Comparison of ENCODE assay signal across 25 mouse cellular contexts in the genomic region with DNA sequence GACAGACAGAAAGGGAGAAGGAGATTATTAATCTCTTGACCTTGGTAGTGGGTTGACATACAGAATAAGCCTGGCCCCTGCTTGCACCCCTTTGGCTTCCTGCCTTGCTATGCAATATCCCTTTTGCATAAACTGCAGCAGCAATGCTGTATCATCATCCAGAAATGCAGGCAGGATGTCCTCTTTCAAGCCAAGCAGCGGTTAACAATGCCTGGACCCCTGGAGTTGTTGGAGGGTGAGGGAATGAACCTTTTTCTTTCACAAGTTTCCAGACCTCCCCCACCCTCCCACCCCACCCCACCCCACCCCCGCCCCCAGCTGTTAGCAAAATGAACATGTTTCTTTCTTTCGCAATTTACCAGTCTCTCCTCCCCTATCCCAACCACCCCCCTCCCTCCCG. TPM values are rescaled to one million over a fixed set of nuclear protein-coding genes. Genes with fewer than 3 reads are reported as not detected.
A peak's percentile ranks its signal among the peaks of the same experiment; 100 is the strongest.
DNase-seq lines count a peak whose midpoint lies in the region; ATAC-seq and TF ChIP-seq lines count a peak whose summit lies in the region.
"Had no signal": no experiment of that assay in that cellular context is flagged by ENCODE, and none has a peak within 500 bp of the region (broad histone marks: within the 10 kb centered on the region; RNA-seq: fewer than 3 reads in every experiment).

No protein-coding gene starts in this region.

- no peaks in the 10 kb centered on the region for H3K36me3 ChIP-seq in liver, embryonic 15.5 days (replicated peaks)
- H3K36me3 ChIP-seq in liver, embryonic 12.5 days, result no peaks in the 10 kb centered on the region
- H3K36me3 ChIP-seq in ES-Bruce4 (ENCODE audit: control insufficient read depth, insufficient read depth, low read length, poor library complexity, severe bottlenecking), result no peaks in the 10 kb centered on the region
- H3K36me3 ChIP-seq: intestine, embryonic 15.5 days had no signal

- H3K27me3 ChIP-seq in liver, embryonic 15.5 days, result no peaks in the 10 kb centered on the region
- H3K27me3 ChIP-seq in liver, embryonic 12.5 days (replicated peaks), result 0 out of 2 replicates have a peak, but pooled peaks cover 9% of the 10 kb centered on the region
- no peaks in the 10 kb centered on the region for H3K27me3 ChIP-seq in ES-Bruce4 (ENCODE audit: control insufficient read depth, insufficient read depth, low read length, poor library complexity, severe bottlenecking)
- H3K27me3 ChIP-seq: forebrain, embryonic 15.5 days; intestine, embryonic 15.5 days; limb, embryonic 13.5 days had no signal

- no peak overlapping the region for H3K9ac ChIP-seq in liver, embryonic 15.5 days
- no peak overlapping the region for H3K9ac ChIP-seq in liver, embryonic 12.5 days
- no peak overlapping the region for H3K9ac ChIP-seq in ES-Bruce4 (ENCODE audit: low read depth, poor library complexity, severe bottlenecking)
- H3K9ac ChIP-seq: forebrain, embryonic 15.5 days; heart, embryonic 12.5 days; intestine, embryonic 15.5 days; limb, embryonic 13.5 days had no signal

- TF ChIP-seq EP300 in ES-Bruce4 (IDR thresholded peaks at IDR 0.05; ENCODE audit: insufficient read depth, low read depth, low read length), result 0 out of 2 replicates have a peak, but pooled peaks have one; percentile 2

- H3K4me2 ChIP-seq in liver, embryonic 15.5 days, result 0 out of 2 replicates have a peak overlapping the region, but pooled peaks have one; percentile 5
- H3K4me2 ChIP-seq in liver, embryonic 12.5 days, result no peak overlapping the region
- H3K4me2 ChIP-seq: forebrain, embryonic 15.5 days; heart, embryonic 12.5 days; intestine, embryonic 15.5 days; limb, embryonic 13.5 days had no signal

- TF ChIP-seq CTCF in ES-Bruce4 (IDR thresholded peaks at IDR 0.05; ENCODE audit: low read depth, low read length), result no peak

- no peak for TF ChIP-seq POLR2A in ES-Bruce4 (IDR thresholded peaks at IDR 0.05; ENCODE audit: insufficient read depth, low read length)

- peak overlapping the region; percentile 66 for H3K27ac ChIP-seq in liver, embryonic 15.5 days (replicated peaks)
- no peak overlapping the region for H3K27ac ChIP-seq in liver, embryonic 12.5 days
- H3K27ac ChIP-seq in ES-Bruce4 (ENCODE audit: insufficient read depth, low read length), result no peak overlapping the region; the same call in 1 of the 2 replicates
- H3K27ac ChIP-seq: forebrain, embryonic 15.5 days; hindbrain, embryonic 10.5 days; intestine, embryonic 15.5 days; limb, embryonic 13.5 days; stomach, postnatal 0 days had no signal

- peak; percentile 32 for DNase-seq in 3T3-L1 (ENCODE audit: low read depth, low spot score)
- no peak for DNase-seq in thymus, postnatal 14 days
- DNase-seq in right cerebral cortex, postnatal 10 days (ENCODE audit: low spot score in 2 of 2), result no peak
- DNase-seq: adrenal gland, adult 2 months; cerebellum, adult 2 months; cerebellum, postnatal 25 days; heart, adult 11 months; heart, postnatal 10 days; kidney, adult 8-10 months; kidney, postnatal 10 days; lung, adult 18-20 months; midbrain, embryonic 14.5 days; right cerebral cortex, postnatal 14 days; thymus, adult 2 months had no signal

- no peak overlapping the region for H3K4me3 ChIP-seq in liver, embryonic 15.5 days (replicated peaks)
- H3K4me3 ChIP-seq in liver, embryonic 12.5 days, result no peak overlapping the region
- H3K4me3 ChIP-seq in ES-Bruce4 (ENCODE audit: low read depth, low read length), result no peak overlapping the region
- H3K4me3 ChIP-seq: forebrain, embryonic 15.5 days; heart, embryonic 12.5 days; hindbrain, embryonic 10.5 days; intestine, embryonic 15.5 days; limb, embryonic 13.5 days had no signal

- ATAC-seq in liver, embryonic 15.5 days (ENCODE audit: insufficient read depth), result no peak
- no peak for ATAC-seq in liver, embryonic 12.5 days
- peak; percentile 76 for ATAC-seq in megakaryocyte, adult 5-6 weeks (ENCODE audit: poor library complexity, severe bottlenecking)
- ATAC-seq: forebrain, embryonic 15.5 days; hindbrain, embryonic 16.5 days; intestine, embryonic 15.5 days had no signal

- WGBS in liver, embryonic 15.5 days (ENCODE audit: insufficient replicate concordance), result 17% methylated on average over 4 of the region's 4 CpGs
- WGBS in liver, embryonic 12.5 days (ENCODE audit: insufficient replicate concordance), result 39% methylated on average over 3 of the region's 4 CpGs

- no peaks in the 10 kb centered on the region for H3K9me3 ChIP-seq in liver, embryonic 15.5 days (replicated peaks)
- H3K9me3 ChIP-seq in liver, embryonic 12.5 days (replicated peaks), result no peaks in the 10 kb centered on the region
- H3K9me3 ChIP-seq in ES-Bruce4 (replicated peaks; ENCODE audit: control insufficient read depth, insufficient read depth, low read length, poor library complexity, severe bottlenecking), result no peaks in the 10 kb centered on the region
- H3K9me3 ChIP-seq: forebrain, embryonic 15.5 days; heart, embryonic 12.5 days; hindbrain, embryonic 10.5 days; intestine, embryonic 15.5 days; limb, embryonic 13.5 days had no signal

- peaks cover 17% of the 10 kb centered on the region for H3K4me1 ChIP-seq in liver, embryonic 15.5 days (replicated peaks)
- peaks cover 6% of the 10 kb centered on the region for H3K4me1 ChIP-seq in liver, embryonic 12.5 days
- peaks cover 7% of the 10 kb centered on the region for H3K4me1 ChIP-seq in ES-Bruce4 (ENCODE audit: control insufficient read depth, insufficient read depth, low read length)
- H3K4me1 ChIP-seq: forebrain, embryonic 15.5 days had no signal

RNA-seq across cellular contexts. Expression of gene Rhou, which starts 15.0 kb away (rescaled TPM):
- polyA plus RNA-seq in liver, embryonic 15.5 days (2015; fragmentation: Nextera tagmentation; extraction: Ambion mirVana), result 1.7 TPM in 2 replicates
- polyA plus RNA-seq in liver, embryonic 12.5 days (2016; fragmentation: Nextera tagmentation; extraction: Ambion mirVana), result 1.6 and 1.9 TPM in 2 replicates
- 60.3 and 60.7 TPM in 2 replicates for polyA plus RNA-seq in ES-Bruce4 (2011; ENCODE audit: insufficient read depth, insufficient read length, low read depth, missing spikeins)
- 24.1 and 26.5 TPM in 2 replicates for total RNA-seq in megakaryocyte, adult 5-6 weeks (2015)
- total RNA-seq in megakaryocyte, adult 5-6 weeks (2017), result 15.0 and 18.6 TPM in 2 replicates

Comparison
In these comparisons a context has a peak if more than half of its experiments do, and no peak if none do; other contexts are left out.
1. RNA of gene Rhou, which starts 15.0 kb away (polyA plus RNA-seq): 60.3 to 60.7 TPM in ES-Bruce4; 1.7 TPM in liver, embryonic 15.5 days and 1.6 to 1.9 TPM in liver, embryonic 12.5 days; every median in the first group is over 10 times any median in the second.